In the genomic region with DNA sequence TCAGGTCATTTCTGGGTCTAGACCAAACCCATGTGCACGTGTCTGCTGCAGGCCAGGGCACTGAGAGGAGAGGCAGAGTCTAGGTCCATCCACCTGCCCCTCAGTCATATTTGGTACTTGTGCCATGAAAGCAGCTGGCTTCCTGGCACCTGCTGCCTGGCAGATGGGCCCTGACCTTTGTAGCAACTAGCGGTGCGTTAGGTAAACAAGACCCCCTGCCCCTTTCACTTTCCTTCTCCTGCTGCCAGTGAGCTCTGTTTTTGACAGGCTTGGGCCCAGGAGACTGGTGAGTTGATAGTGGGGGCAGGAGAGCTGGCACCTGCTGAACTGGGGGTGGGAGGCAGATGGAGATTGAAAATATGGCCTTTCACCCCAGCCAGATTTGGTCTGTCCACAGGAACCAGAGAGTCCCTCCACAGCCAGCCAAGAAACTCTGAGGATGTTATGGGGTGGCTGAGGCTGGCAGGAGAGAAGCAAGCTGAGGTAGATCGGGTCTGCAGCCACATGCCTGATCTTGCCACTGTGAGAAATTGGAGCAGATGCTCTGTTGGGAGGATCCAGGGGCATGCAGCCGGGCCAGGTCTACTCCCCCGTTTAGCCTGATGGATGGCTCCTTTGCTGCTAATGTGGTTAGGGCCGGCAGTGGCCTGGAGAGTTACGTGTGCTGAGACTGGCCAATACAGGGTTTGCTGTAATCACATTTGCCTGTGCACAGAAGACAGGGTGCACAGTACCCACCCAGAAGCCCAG, we compare ENCODE assay signal across 14 mouse cellular contexts.
DNase-seq lines count a peak whose midpoint lies in the region; ATAC-seq lines count a peak whose summit lies in the region.
"Had no signal": no experiment of that assay in that cellular context is flagged by ENCODE, and none has a peak within 500 bp of the region (broad histone marks: within the 10 kb centered on the region; RNA-seq: fewer than 3 reads in every experiment).

No protein-coding gene starts in this region.

- H3K9me3 ChIP-seq in kidney, embryonic 14.5 days (ENCODE audit: control insufficient read depth, low read length): no peaks in the 10 kb centered on the region
- H3K9me3 ChIP-seq: embryonic facial prominence, embryonic 13.5 days; forebrain, embryonic 13.5 days had no signal

- H3K27ac ChIP-seq in kidney, embryonic 14.5 days (ENCODE audit: low read depth, low read length): no peak overlapping the region
- H3K27ac ChIP-seq: embryonic facial prominence, embryonic 13.5 days; forebrain, embryonic 13.5 days had no signal

- no peak overlapping the region for H3K4me3 ChIP-seq in kidney, embryonic 14.5 days (ENCODE audit: low read length)
- H3K4me3 ChIP-seq: embryonic facial prominence, embryonic 13.5 days; forebrain, embryonic 13.5 days had no signal

- no peak overlapping the region for H3K4me2 ChIP-seq in kidney, embryonic 14.5 days (replicated peaks; ENCODE audit: low read depth, low read length)
- H3K4me2 ChIP-seq: embryonic facial prominence, embryonic 13.5 days; forebrain, embryonic 13.5 days; lung, embryonic 14.5 days had no signal

- no peaks in the 10 kb centered on the region for H3K27me3 ChIP-seq in kidney, embryonic 14.5 days (ENCODE audit: control insufficient read depth, insufficient read depth, low read length)
- H3K27me3 ChIP-seq: embryonic facial prominence, embryonic 13.5 days; forebrain, embryonic 13.5 days had no signal

- WGBS in kidney, embryonic 14.5 days: 30% methylated on average over 8 of the region's 8 CpGs

- H3K9ac ChIP-seq in kidney, embryonic 14.5 days (ENCODE audit: low read depth, low read length): no peak overlapping the region
- H3K9ac ChIP-seq: embryonic facial prominence, embryonic 13.5 days; forebrain, embryonic 13.5 days; lung, embryonic 14.5 days had no signal

- no peaks in the 10 kb centered on the region for H3K4me1 ChIP-seq in kidney, embryonic 14.5 days (ENCODE audit: control insufficient read depth, insufficient read depth, low read length)
- H3K4me1 ChIP-seq: embryonic facial prominence, embryonic 13.5 days had no signal

- peak; percentile 60; the same call in 1 of the 2 replicates for ATAC-seq in kidney, embryonic 14.5 days (ENCODE audit: low FRiP score, low TSS enrichment)
- ATAC-seq: forebrain, embryonic 13.5 days had no signal

- no peaks in the 10 kb centered on the region for H3K36me3 ChIP-seq in kidney, embryonic 14.5 days (ENCODE audit: control insufficient read depth, insufficient read depth, low read length)
- H3K36me3 ChIP-seq: embryonic facial prominence, embryonic 13.5 days had no signal

- no peak for DNase-seq in kidney, postnatal 10 days
- peak; percentile 7 for DNase-seq in adrenal gland, adult 8-10 months
- peak; percentile 93 for DNase-seq in brain, adult 2 months (ENCODE audit: low read depth, low spot score)
- peak; percentile 95 to 96 for DNase-seq in cerebellum, postnatal 10 days
- DNase-seq in left cerebral cortex, adult 8-10 months (ENCODE audit: low spot score in 2 of 2): no peak
- DNase-seq in urinary bladder, postnatal 36 days (ENCODE audit: low spot score in 2 of 2): no peak
- no peak for DNase-seq in embryo, embryonic 11 days
- DNase-seq: kidney, postnatal 36 days; liver; lung, embryonic 14.5 days; thymus, postnatal 14 days had no signal

Comparison
In these comparisons a context has a peak if more than half of its experiments do, and no peak if none do; other contexts are left out.
1. DNase-seq: peak in adrenal gland, adult 8-10 months (single experiment), brain, adult 2 months (single experiment) and cerebellum, postnatal 10 days (2 of 2); none in kidney, postnatal 10 days (single experiment), left cerebral cortex, adult 8-10 months (0 of 2), urinary bladder, postnatal 36 days (0 of 2) and embryo, embryonic 11 days (single experiment).